Mouse (Mus musculus) midbrain, postnatal 0 days (tissue): ENCODE measurements around the gene Paqr7. TPM values are rescaled to one million over a fixed set of nuclear protein-coding genes. Genes with fewer than 3 reads are reported as not detected.

Experiments
- ATAC-seq: fragments of 200-750 bp; cut with Nextera tagmentation; 2 replicates; pipeline ENCODE4 v1.8.0; 2017; ENCODE audit warnings: moderate number of reproducible peaks, mild to moderate bottlenecking, moderate TSS enrichment, moderate library complexity; ENCODE audit not compliant: low FRiP score
- DNase-seq: peaks from one replicate; pipeline ENCODE4 v3.0.0-alpha.2; 2015; ENCODE audit warnings: low spot score
- H3K27ac ChIP-seq: fragments of 300-500 bp; sonication (generic); 2 replicates; pipeline ENCODE4 v1.5.1; 2014; ENCODE audit warnings: low read depth, mild to moderate bottlenecking, low read length, mixed read lengths
- H3K27me3 ChIP-seq: fragments of 300-500 bp; sonication (generic); 2 replicates; pipeline ENCODE4 v1.6.1; 2014; ENCODE audit warnings: low read length, control low read depth, mixed read lengths; ENCODE audit not compliant: insufficient read depth
- H3K36me3 ChIP-seq: fragments of 300-500 bp; sonication (generic); 2 replicates; pipeline ENCODE4 v1.6.1; 2014; ENCODE audit warnings: low read length, control low read depth, mixed read lengths; ENCODE audit not compliant: insufficient read depth
- H3K4me1 ChIP-seq: fragments of 300-500 bp; sonication (generic); 2 replicates; pipeline ENCODE4 v1.6.1; 2014; ENCODE audit warnings: mild to moderate bottlenecking, control low read depth, antibody characterized with exemption, low read length, mixed read lengths; ENCODE audit not compliant: insufficient read depth
- H3K4me2 ChIP-seq: fragments of 300-500 bp; sonication (generic); 2 replicates; pipeline ENCODE4 v1.6.1; 2014; ENCODE audit warnings: low read depth, mild to moderate bottlenecking, low read length, mixed read lengths; ENCODE audit not compliant: poor library complexity, severe bottlenecking
- H3K4me3 ChIP-seq: fragments of 300-500 bp; sonication (generic); 2 replicates; pipeline ENCODE4 v1.5.1; 2014; ENCODE audit warnings: low read depth, mild to moderate bottlenecking, low read length, moderate library complexity
- H3K9ac ChIP-seq: fragments of 300-500 bp; sonication (generic); replicated peaks from 2 replicates; pipeline ENCODE4 v1.6.1; 2014; ENCODE audit warnings: mild to moderate bottlenecking, low read length, moderate library complexity, mixed read lengths; ENCODE audit not compliant: poor library complexity, severe bottlenecking
- H3K9me3 ChIP-seq: fragments of 300-500 bp; sonication (generic); 2 replicates; pipeline ENCODE4 v1.6.1; 2016; ENCODE audit warnings: low read length, control low read depth
- CTCF ChIP-seq: IDR thresholded peaks from 2 replicates; pipeline ENCODE4 v1.5.1; 2016; ENCODE audit warnings: antibody characterized with exemption, mild to moderate bottlenecking
- WGBS: fragments of 180-500 bp; shearing (Covaris S2); extraction: QIAGEN DNeasy Blood & Tissue Kit; methylation state at CpG from one replicate; pipeline ENCODE4 v1.1.7; 2014; 5-methylcytosine and 5-hydroxymethylcytosine counted together
- polyA plus RNA-seq: library from polyadenylated mRNA; unstranded; fragments of >200 nt; fragmentation: Nextera tagmentation; extraction: Ambion mirVana; gene quantifications from 2 replicates; pipeline ENCODE4 v1.2.1, GENCODE M21; 2015
- total RNA-seq: library from RNA; depleted of rRNA; stranded (reverse); fragments of >200 nt; gene quantifications from 2 replicates; pipeline ENCODE4 v1.2.3, GENCODE M21; 2014

Gene Paqr7
- total and polyA plus RNA-seq, 2 experiments from 2014 or later = 38.9 to 97.8 TPM

DNA sequence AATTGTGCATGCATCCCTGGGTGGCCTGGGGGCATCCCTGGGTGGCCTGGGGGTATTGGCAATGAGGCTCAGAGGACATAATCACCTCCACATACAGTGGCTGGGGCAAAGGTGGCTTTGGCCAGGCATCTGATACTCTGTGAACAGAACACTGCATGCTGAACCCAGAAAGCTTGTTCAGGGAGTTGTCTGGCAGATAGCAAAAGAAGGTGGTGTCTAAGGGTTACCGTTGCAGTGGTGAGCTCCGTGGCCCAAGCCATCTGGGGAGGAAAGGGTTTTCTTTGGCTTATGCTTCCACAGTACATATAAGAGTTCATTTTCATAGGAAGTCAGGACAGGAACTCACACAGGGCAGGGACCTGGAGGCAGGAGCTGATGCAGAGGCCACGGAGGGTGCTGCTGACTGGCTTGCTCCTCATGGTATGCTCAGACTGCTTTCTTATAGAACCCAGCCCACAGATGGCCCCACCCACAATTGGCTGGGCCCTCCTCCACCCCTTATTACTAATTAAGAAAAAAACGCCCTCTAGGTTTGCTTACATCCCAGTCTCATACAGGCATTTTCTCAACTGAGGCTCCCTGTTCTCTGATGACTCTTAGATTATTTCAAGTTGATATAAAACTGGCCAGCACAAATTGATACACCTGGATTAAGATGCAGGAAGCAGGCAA, 7.3 kb downstream of the Paqr7 start:
- no peak for TF ChIP-seq CTCF
- no peak for DNase-seq
- 78% methylated on average over 4 of the region's 4 CpGs for WGBS

DNA sequence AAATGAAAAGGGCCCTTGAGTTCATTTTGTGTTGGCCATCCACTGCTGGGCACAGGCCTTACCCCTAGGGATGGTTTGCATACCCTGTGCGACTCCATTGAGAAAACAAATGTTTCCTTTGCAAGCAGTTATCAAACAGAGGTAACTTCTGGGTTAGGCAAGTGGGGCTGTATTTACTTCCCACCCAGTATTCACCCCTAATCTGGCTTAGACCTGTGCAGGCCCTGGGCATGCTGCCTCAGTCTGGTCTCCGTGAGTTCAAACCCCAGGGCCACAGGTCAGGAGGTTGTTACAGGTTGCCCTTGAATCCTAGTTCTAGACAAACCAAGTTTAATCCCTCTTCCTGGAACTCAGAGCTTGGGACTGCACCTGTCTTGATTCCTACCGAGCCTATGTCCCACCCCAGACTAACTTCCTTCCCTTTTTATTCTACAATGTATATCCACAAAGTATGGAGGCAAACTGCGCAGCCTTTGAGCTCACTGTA, 8.8 kb downstream of the Paqr7 start:
- Histone ChIP-seq H3K36me3 (peaks cover 19% of the 10 kb centered on the region), H3K4me1 (no peaks in the 10 kb centered on the region), H3K4me2 (no peak overlapping the region), H3K4me3 (no peak overlapping the region), H3K27me3 (no peaks in the 10 kb centered on the region), H3K27ac (no peak overlapping the region), H3K9me3 (no peaks in the 10 kb centered on the region), H3K9ac (no peak overlapping the region)
- no peak for DNase-seq
- no peak for TF ChIP-seq CTCF
- no peak for ATAC-seq
- WGBS = 90% methylated on average over 4 of the region's 4 CpGs

More for the DNA sequence above, 7.3 kb downstream of the Paqr7 start:
- Histone ChIP-seq H3K36me3 (peaks cover 19% of the 10 kb centered on the region), H3K4me1 (no peaks in the 10 kb centered on the region), H3K9me3 (no peaks in the 10 kb centered on the region), H3K27ac (no peak overlapping the region), H3K27me3 (no peaks in the 10 kb centered on the region), H3K4me2 (no peak overlapping the region), H3K4me3 (no peak overlapping the region), H3K9ac (no peak overlapping the region)
- no peak for ATAC-seq

DNA sequence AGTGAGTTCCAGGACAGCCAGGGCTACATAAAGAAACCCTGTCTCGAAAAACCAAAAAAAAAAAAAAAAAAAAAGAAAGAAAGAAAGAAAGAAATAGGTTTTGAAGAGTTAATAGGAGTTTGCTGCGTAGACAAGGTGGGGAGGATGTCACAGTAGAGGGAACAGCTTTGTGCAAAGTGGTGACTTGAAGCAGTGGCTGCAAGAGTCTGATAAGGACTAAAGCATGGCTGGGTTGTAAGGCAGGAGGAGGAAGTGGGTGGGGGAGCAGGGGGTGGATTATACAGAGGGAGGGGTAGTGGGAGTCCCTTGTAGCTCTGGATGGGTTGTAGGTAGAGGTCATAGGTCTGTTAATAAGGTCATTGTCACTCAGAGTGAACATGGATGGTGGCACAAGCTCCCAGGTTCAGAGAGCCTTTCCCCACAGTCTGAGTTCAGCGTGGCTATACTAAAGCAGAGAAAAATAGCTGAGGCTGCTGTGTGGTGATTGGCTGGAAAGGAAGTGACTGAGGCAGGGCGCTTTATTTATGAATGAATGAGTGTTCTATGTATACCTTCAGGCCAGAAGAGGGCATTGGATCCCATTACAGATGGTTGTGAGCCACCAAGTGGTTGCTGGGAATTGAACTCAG, 9.6 kb downstream of the Paqr7 start:
- WGBS = 88% methylated on average over 3 of the region's 4 CpGs
- Histone ChIP-seq H3K9ac (no peak overlapping the region), H3K9me3 (no peaks in the 10 kb centered on the region), H3K27me3 (no peaks in the 10 kb centered on the region), H3K27ac (no peak overlapping the region), H3K36me3 (peaks cover 19% of the 10 kb centered on the region), H3K4me3 (no peak overlapping the region), H3K4me1 (peaks cover 3% of the 10 kb centered on the region; the same call in 1 of the 2 replicates), H3K4me2 (no peak overlapping the region)
- DNase-seq (no peak), ATAC-seq (no peak)
- no peak for TF ChIP-seq CTCF

DNA sequence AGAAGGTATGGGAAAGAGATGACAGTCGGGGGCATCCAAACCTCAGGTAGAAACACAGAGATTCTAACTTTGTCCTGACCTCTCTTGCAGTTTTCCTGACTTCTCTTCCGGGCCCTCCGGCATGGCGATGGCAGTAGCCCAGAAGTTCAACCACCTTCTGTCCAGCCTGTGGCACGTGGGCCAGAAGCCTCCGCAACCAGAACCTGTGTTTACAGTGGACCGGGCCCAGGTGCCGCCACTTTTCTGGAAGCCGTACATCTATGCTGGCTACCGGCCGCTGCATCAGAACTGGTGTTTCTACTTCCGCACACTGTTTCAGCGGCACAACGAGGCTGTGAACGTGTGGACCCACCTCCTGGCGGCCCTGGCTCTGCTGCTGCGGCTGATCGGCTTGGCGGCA, 10.2 kb downstream of the Paqr7 start:
- DNase-seq (no peak), ATAC-seq (no peak)
- no peak for TF ChIP-seq CTCF
- no peaks in the 10 kb centered on the region for H3K27me3 ChIP-seq
- no peak overlapping the region for H3K4me2 ChIP-seq
- no peak overlapping the region for H3K4me3 ChIP-seq
- no peak overlapping the region for H3K9ac ChIP-seq
- 86% methylated on average over 19 of the region's 19 CpGs for WGBS
- H3K36me3 ChIP-seq = peaks cover 19% of the 10 kb centered on the region
- H3K27ac ChIP-seq = no peak overlapping the region
- peaks cover 6% of the 10 kb centered on the region; the same call in 1 of the 2 replicates for H3K4me1 ChIP-seq
- no peaks in the 10 kb centered on the region for H3K9me3 ChIP-seq

DNA sequence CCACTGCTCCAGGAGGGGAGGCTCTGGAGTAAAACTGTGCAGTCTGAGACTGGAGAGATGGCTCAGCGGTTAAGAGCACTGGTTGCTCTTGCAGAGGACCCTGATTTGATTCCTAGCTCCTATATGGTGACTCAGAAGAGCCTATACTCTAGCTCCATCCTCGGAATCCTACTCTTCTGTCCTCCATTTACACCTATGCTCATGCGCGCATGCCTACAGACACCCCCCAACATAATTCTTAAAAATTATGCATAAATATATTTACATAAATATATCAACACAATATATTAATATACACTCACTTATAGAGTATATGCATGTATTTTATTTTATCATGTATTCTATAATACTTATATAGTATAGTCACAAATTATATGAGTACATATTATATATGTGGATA, 13.9 kb downstream of the Paqr7 start:
- H3K4me2 ChIP-seq = 0 out of 2 replicates have a peak overlapping the region, but pooled peaks have one; percentile 98
- WGBS = 78% methylated on average over 4 of the region's 4 CpGs
- TF ChIP-seq CTCF = no peak
- no peaks in the 10 kb centered on the region for H3K9me3 ChIP-seq
- ATAC-seq (peak; percentile 29), DNase-seq (no peak)
- peaks cover 19% of the 10 kb centered on the region for H3K36me3 ChIP-seq
- no peak overlapping the region for H3K4me3 ChIP-seq
- H3K9ac ChIP-seq = no peak overlapping the region
- no peaks in the 10 kb centered on the region for H3K27me3 ChIP-seq
- H3K27ac ChIP-seq = 0 out of 2 replicates have a peak overlapping the region, but pooled peaks have one; percentile 12
- peaks cover 6% of the 10 kb centered on the region; the same call in 1 of the 2 replicates for H3K4me1 ChIP-seq
